Mouse (Mus musculus) myocyte (in vitro differentiated cells): ENCODE results near the gene Eps8. TPM values are rescaled to one million over a fixed set of nuclear protein-coding genes. Genes with fewer than 3 reads are reported as not detected.

Experiments used
- H3K27me3 ChIP-seq: one replicate; pipeline ENCODE4 v1.6.1; 2011; ENCODE audit not compliant: control insufficient read depth, insufficient read depth, insufficient read length
- H3K36me3 ChIP-seq: one replicate; pipeline ENCODE4 v1.6.1; 2011; ENCODE audit not compliant: control insufficient read depth, insufficient read depth
- H3K4me2 ChIP-seq: one replicate; pipeline ENCODE4 v1.6.1; 2011; ENCODE audit warnings: low read depth, control low read depth
- H3K4me3 ChIP-seq: one replicate; pipeline ENCODE4 v1.5.1; 2011; ENCODE audit warnings: mild to moderate bottlenecking, control low read depth, moderate library complexity
- H3K79me2 ChIP-seq: one replicate; pipeline ENCODE4 v1.6.1; 2011; ENCODE audit not compliant: control insufficient read depth, insufficient read depth
- H3ac ChIP-seq: one replicate; pipeline ENCODE4 v1.6.1; 2011; ENCODE audit not compliant: control insufficient read depth, insufficient read length
- CEBPB ChIP-seq: IDR thresholded peaks from 2 replicates; pipeline ENCODE4 v1.6.1; 2011; ENCODE audit warnings: mild to moderate bottlenecking, moderate library complexity; ENCODE audit not compliant: poor library complexity, insufficient read depth, severe bottlenecking
- E2F4 ChIP-seq: IDR thresholded peaks from one replicate; pipeline ENCODE4 v1.6.1; 2011; ENCODE audit warnings: mild to moderate bottlenecking, control low read depth, moderate library complexity; ENCODE audit not compliant: insufficient read depth
- MAX ChIP-seq: IDR thresholded peaks from one replicate; pipeline ENCODE4 v1.6.1; 2011; ENCODE audit warnings: low read depth, mild to moderate bottlenecking, control low read depth
- MYOD1 ChIP-seq, 3 experiments: IDR thresholded peaks; one replicate each; pipeline ENCODE4 v1.6.1; 2011; ENCODE audit warnings: control low read depth in 2 of 3, low read depth in 2 of 3, mild to moderate bottlenecking in 2 of 3, moderate library complexity in 1 of 3; ENCODE audit not compliant: insufficient read length in 2 of 3, control insufficient read depth in 1 of 3
- MYOG ChIP-seq, 3 experiments: IDR thresholded peaks; one replicate each; pipeline ENCODE4 v1.6.1; 2011; ENCODE audit warnings: control low read depth in 2 of 3, low read depth in 2 of 3, mild to moderate bottlenecking in 2 of 3; ENCODE audit not compliant: insufficient read length in 2 of 3, control insufficient read depth in 1 of 3, insufficient read depth in 1 of 3
- POLR2A ChIP-seq: IDR thresholded peaks from one replicate; pipeline ENCODE4 v1.6.1; 2011; ENCODE audit warnings: low read depth, mild to moderate bottlenecking, control low read depth, moderate library complexity; ENCODE audit not compliant: insufficient read length
- POLR2AphosphoS2 ChIP-seq: IDR thresholded peaks from one replicate; pipeline ENCODE4 v1.6.1; 2011; ENCODE audit warnings: low read depth, control low read depth; ENCODE audit not compliant: insufficient read length
- REST ChIP-seq: IDR thresholded peaks from one replicate; pipeline ENCODE4 v1.6.1; 2011; ENCODE audit warnings: mild to moderate bottlenecking, control low read depth, moderate library complexity; ENCODE audit not compliant: insufficient read depth, insufficient read length
- SRF ChIP-seq: IDR thresholded peaks from one replicate; pipeline ENCODE4 v1.6.1; 2011; ENCODE audit warnings: low read depth; ENCODE audit not compliant: control insufficient read depth, insufficient read length
- TCF12 ChIP-seq: IDR thresholded peaks from one replicate; pipeline ENCODE4 v1.6.1; 2011; ENCODE audit warnings: mild to moderate bottlenecking, control low read depth; ENCODE audit not compliant: poor library complexity, insufficient read depth, severe bottlenecking
- TCF3 ChIP-seq: IDR thresholded peaks from one replicate; pipeline ENCODE4 v1.6.1; 2011; ENCODE audit warnings: low read depth, control low read depth; ENCODE audit not compliant: insufficient read length
- USF1 ChIP-seq: IDR thresholded peaks from one replicate; pipeline ENCODE4 v1.6.1; 2011; ENCODE audit warnings: low read depth, mild to moderate bottlenecking, control low read depth, moderate library complexity
- polyA plus RNA-seq: library from polyadenylated mRNA; unstranded; fragments of >200 nt; fragmentation: generic; extraction: Trizol; gene quantifications from one replicate; pipeline ENCODE4 v1.2.1, GENCODE M21; 2012; ENCODE audit warnings: missing spikeins

Gene Eps8
- polyA plus RNA-seq, 1 experiment, result 12.4 TPM

DNA sequence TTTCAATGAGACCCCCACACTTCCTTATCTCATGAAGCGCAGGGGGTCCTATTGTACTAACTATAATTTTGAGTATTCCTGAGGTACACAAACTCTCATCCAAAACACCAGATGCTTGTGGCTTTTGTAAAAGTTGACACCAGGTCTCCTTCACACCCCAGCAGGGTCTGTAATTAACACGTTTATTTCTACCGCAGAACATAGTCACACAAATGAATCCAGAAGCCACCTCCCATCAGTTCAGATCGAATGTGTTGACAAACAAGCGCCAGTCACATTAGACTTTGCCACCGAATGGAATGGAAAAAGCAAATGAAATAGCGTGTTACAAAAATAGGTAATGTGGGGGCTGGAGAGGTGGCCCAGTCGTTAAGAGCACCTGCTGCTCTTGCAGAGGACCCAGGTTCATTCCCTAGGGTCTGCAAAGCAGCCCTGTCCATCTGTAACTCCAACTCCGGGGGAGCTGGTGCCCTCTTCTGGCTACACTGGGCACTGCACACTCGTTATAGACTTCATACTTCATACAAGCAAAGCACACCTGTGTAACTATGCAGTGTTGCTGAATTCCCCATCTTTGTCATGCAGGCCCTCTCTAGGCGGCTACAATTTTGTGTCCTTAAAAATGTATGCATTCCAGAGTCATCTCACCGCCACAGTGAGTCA, 3.9 kb upstream of the Eps8 start:
- H3ac ChIP-seq, result no peak overlapping the region
- H3K27me3 ChIP-seq, result no peaks in the 10 kb centered on the region
- no peak for TF ChIP-seq POLR2A
- no peak for TF ChIP-seq TCF12
- TF ChIP-seq REST, result no peak
- TF ChIP-seq POLR2AphosphoS2, result no peak
- no peak for TF ChIP-seq MYOD1 (IDR thresholded peaks at IDR 0.05; ENCODE audit: control insufficient read depth in 1 of 3, insufficient read length in 2 of 3, low read depth in 2 of 3)
- no peak for TF ChIP-seq SRF
- TF ChIP-seq E2F4, result no peak
- H3K4me3 ChIP-seq, result no peak overlapping the region
- no peak overlapping the region for H3K4me2 ChIP-seq
- no peaks in the 10 kb centered on the region for H3K36me3 ChIP-seq
- no peaks in the 10 kb centered on the region for H3K79me2 ChIP-seq

DNA sequence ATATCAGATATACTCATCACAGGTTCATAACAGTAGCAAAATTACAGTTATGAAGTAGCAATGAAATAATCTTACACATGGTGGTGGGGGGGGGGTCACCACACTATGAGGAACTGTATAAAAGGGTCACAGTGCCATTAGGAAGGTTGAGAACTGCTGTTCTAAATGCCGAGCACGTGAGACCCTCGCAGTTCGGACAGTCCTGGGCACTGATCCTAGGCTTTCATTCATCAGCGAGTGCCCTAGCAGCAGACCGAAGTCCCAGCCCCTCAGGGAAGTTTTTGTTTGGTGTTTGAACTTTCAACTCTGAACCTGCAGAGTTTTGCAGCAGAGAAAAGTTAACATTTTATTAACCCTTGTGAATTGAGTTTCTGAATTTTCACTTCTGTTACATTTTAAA, 2.5 kb upstream of the Eps8 start:
- no peaks in the 10 kb centered on the region for H3K27me3 ChIP-seq

DNA sequence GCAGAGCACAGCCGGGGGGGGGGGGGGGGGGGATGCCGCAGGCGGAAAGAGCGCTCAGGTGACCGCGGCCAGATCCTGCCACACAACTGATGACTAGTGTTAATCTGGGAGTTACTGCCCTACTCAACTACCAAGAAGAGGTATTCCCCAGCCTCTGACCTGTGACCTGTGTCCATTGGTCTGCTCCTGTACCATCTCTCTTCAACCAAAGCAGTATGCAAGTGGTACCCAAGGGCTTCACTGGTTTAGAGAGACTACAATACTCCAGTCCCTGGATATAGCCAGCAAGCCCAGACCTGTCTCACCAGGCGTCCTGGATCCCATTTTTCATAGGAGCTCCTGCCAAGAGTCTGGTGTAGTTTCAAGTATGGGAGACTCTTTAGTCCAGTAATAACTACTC, 5.1 kb downstream of the Eps8 start:
- no peaks in the 10 kb centered on the region for H3K27me3 ChIP-seq
- peaks cover 4% of the 10 kb centered on the region for H3K79me2 ChIP-seq
- H3K36me3 ChIP-seq, result no peaks in the 10 kb centered on the region
- H3K4me2 ChIP-seq, result peak overlapping the region; percentile 62
- peak overlapping the region; percentile 34 for H3K4me3 ChIP-seq
- TF ChIP-seq REST (no peak), TCF12 (no peak), MYOD1 (IDR thresholded peaks at IDR 0.05; ENCODE audit: control insufficient read depth in 1 of 3, insufficient read length in 2 of 3, low read depth in 2 of 3) (no peak), MAX (no peak), POLR2AphosphoS2 (no peak), USF1 (no peak), E2F4 (no peak), TCF3 (no peak), POLR2A (no peak), CEBPB (no peak), MYOG (IDR thresholded peaks at IDR 0.05; ENCODE audit: control insufficient read depth in 1 of 3, insufficient read depth in 1 of 3, insufficient read length in 2 of 3, low read depth in 2 of 3) (no peak), SRF (no peak)
- H3ac ChIP-seq, result no peak overlapping the region

More for the DNA sequence above, 2.5 kb upstream of the Eps8 start:
- Histone ChIP-seq H3ac (no peak overlapping the region), H3K36me3 (no peaks in the 10 kb centered on the region), H3K4me3 (no peak overlapping the region), H3K4me2 (no peak overlapping the region), H3K79me2 (no peaks in the 10 kb centered on the region)
- no peak for TF ChIP-seq TCF12
- no peak for TF ChIP-seq USF1
- no peak for TF ChIP-seq MYOG (IDR thresholded peaks at IDR 0.05; ENCODE audit: control insufficient read depth in 1 of 3, insufficient read depth in 1 of 3, insufficient read length in 2 of 3, low read depth in 2 of 3)
- no peak for TF ChIP-seq E2F4
- no peak for TF ChIP-seq POLR2A
- no peak for TF ChIP-seq TCF3
- no peak for TF ChIP-seq CEBPB
- no peak for TF ChIP-seq MYOD1 (IDR thresholded peaks at IDR 0.05; ENCODE audit: control insufficient read depth in 1 of 3, insufficient read length in 2 of 3, low read depth in 2 of 3)
- TF ChIP-seq REST, result no peak
- TF ChIP-seq MAX, result no peak
- no peak for TF ChIP-seq SRF
- no peak for TF ChIP-seq POLR2AphosphoS2

GRCm38 (mm10) chr6:137649068-137649480, 5.6 kb downstream of the Eps8 start:
- no peak for TF ChIP-seq REST
- TF ChIP-seq TCF3, result no peak
- no peak for TF ChIP-seq E2F4
- TF ChIP-seq MAX, result no peak
- peak; percentile 43 for TF ChIP-seq POLR2A
- TF ChIP-seq MYOG (IDR thresholded peaks at IDR 0.05; ENCODE audit: control insufficient read depth in 1 of 3, insufficient read depth in 1 of 3, insufficient read length in 2 of 3, low read depth in 2 of 3), result no peak
- TF ChIP-seq TCF12, result no peak
- TF ChIP-seq SRF, result no peak
- TF ChIP-seq POLR2AphosphoS2, result peak; percentile 13
- no peak for TF ChIP-seq MYOD1 (IDR thresholded peaks at IDR 0.05; ENCODE audit: control insufficient read depth in 1 of 3, insufficient read length in 2 of 3, low read depth in 2 of 3)
- no peak for TF ChIP-seq USF1
- TF ChIP-seq CEBPB, result no peak
- peak overlapping the region; percentile 41 for H3ac ChIP-seq
- peak overlapping the region; percentile 34 for H3K4me3 ChIP-seq
- H3K27me3 ChIP-seq, result no peaks in the 10 kb centered on the region
- peak overlapping the region; percentile 84 for H3K4me2 ChIP-seq
- H3K79me2 ChIP-seq, result peaks cover 7% of the 10 kb centered on the region
- H3K36me3 ChIP-seq, result no peaks in the 10 kb centered on the region
